Mouse (Mus musculus) adrenal gland, adult (tissue): ENCODE data around the gene Gm26558.

Source experiments
- DNase-seq, 2 experiments: peaks; one replicate each; pipeline ENCODE4 v3.0.0; 2022 to 2023; ENCODE audit warnings: low spot score in 1 of 2; ENCODE audit not compliant: inconsistent age in 2 of 2

Gm26558 gene

GRCm38 (mm10) chr2:70661715-70662495 is at the start of gene Gm26558:
Gene Gm26558, minus strand, starts transcription at chr2:70662108.
- no peak for DNase-seq

- DNase-seq: no peak
Measured at GRCm38 (mm10) chr2:70710878-70711277, 49.0 kb upstream of the Gm26558 start.

- DNase-seq: peak in 1 of 2 experiments; percentile 46
Measured at GRCm38 (mm10) chr2:70710236-70710635, 48.3 kb upstream of the Gm26558 start.

GRCm38 (mm10) chr2:70708986-70709730 is 47.2 kb upstream of the Gm26558 start:
- DNase-seq: no peak

- DNase-seq: no peak
Measured at GRCm38 (mm10) chr2:70702403-70702802, 40.5 kb upstream of the Gm26558 start.

- DNase-seq: peak in 1 of 2 experiments; percentile 25
Measured at GRCm38 (mm10) chr2:70701571-70701970, 39.7 kb upstream of the Gm26558 start.

- DNase-seq: peak; percentile 32 to 74
Measured at GRCm38 (mm10) chr2:70700851-70701250, 38.9 kb upstream of the Gm26558 start.

DNA sequence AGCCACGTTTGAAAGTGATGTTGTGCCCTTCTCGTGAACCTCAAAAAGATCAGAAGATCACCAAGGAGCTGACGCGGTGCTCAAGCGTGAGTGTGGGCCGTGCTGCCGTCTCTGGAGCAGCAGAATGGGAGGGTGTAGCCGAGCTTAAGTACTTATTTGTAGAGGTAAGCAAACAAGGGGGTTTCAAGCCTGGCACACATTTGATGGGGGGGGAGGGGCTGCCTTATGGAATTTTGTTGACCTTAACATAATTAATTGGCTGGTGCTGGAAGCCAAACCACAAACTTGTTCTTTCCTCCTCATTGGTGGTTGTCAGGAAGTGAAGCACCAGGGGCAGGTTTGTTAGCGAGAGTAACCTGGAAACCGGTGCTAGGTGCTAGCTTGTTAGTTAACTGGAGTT is 33.8 kb upstream of the Gm26558 start:
- no peak for DNase-seq

- DNase-seq: no peak
Measured at GRCm38 (mm10) chr2:70690195-70690594, 28.3 kb upstream of the Gm26558 start.

- DNase-seq: no peak
Measured at GRCm38 (mm10) chr2:70688454-70689078, 26.7 kb upstream of the Gm26558 start.

GRCm38 (mm10) chr2:70682324-70682723 is 20.4 kb upstream of the Gm26558 start:
- DNase-seq: no peak

GRCm38 (mm10) chr2:70673445-70674126 is 11.7 kb upstream of the Gm26558 start:
- DNase-seq: no peak

DNA sequence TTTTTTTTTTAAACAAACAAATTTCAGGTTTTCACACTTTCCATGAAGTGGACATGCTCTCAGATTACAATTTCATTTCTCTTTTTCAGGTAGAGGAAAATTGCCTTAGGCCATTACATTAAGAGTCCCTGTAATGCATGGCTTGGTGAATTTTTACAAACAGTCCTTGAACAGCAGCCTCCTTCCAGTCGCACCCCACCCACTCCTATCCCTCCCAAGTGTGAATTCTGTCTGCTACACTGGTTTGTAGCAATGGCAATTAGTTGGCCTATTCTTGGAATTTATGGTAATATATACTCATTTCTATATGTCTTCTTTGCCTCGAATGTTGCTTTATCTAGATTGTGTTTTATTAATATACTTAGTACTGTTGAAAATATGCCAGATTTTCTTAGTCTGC is 10.6 kb upstream of the Gm26558 start:
- DNase-seq: no peak

GRCm38 (mm10) chr2:70669896-70670295 is 8.0 kb upstream of the Gm26558 start:
- DNase-seq: no peak

DNA sequence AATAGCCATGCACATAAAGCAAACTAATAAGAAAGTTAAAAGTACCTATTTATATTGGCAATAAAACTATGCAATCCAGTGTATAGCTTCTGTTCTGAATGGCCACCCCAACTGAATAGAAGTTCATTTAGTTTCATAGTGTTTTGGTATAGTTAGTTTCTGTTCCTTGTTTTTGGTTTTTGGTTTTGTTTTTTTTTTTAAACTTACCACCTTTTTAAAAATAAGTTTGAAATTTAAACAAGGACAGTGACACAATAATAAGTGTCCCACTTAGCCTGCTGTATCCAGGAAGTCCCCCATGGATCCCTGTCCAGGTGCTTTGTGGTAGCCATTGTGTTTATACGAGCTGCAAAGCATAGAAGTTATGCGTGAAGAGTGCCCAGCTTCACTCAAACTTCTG is 7.3 kb upstream of the Gm26558 start:
- DNase-seq: no peak

DNA sequence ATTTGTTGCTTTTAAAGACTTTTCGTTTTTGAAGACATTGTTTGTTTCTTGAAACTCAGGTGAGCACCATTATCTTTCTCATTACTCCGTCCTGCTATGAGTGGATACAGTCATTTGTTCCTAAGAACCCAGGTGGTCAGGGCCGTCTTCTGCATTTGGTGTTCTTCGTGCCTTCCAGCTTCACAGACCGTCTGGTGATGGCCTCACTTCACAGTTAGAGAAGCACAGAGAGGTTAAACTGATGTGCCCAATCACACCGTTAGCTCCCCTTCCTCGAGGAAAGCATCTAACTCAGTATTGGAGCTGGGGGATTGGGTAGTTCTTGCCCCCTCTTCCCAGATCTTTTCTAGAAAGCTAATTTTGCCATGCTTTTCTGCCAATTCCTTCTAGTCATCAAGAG is 5.1 kb upstream of the Gm26558 start:
- DNase-seq: no peak

- DNase-seq: no peak
Measured at GRCm38 (mm10) chr2:70663764-70664163, 1.9 kb upstream of the Gm26558 start.

- DNase-seq: peak; percentile 97 to 98
Measured at GRCm38 (mm10) chr2:70660887-70661714, 807 bp downstream of the Gm26558 start, which contains the start of gene Gorasp2. Gene Gorasp2, plus strand, starts transcription at chr2:70661576.

- DNase-seq: no peak
Measured at GRCm38 (mm10) chr2:70657083-70657482, 4.8 kb downstream of the Gm26558 start.

DNA sequence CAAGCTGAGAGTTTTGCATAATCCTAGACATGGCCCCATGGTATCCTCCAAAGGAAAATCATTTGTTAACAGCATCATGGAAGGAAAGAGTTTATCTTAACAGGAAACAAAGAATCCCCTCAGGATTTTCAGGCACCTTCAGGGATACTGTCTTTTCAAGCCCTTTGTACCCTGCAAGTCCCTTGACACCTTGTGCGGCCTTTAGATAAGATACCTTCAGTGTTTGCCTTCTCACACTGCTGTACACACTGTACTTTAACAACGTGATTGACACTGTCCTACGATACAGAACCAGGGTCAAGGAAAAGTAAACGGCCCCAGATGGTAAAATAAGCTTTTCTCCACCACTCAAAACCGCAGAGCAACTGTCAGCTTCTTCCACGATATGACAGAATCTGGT is 10.1 kb downstream of the Gm26558 start:
- DNase-seq: no peak
